Mouse (Mus musculus) spleen, adult 2 months (tissue): ENCODE data around the gene Ssu2. TPM values are rescaled to one million over a fixed set of nuclear protein-coding genes. Genes with fewer than 3 reads are reported as not detected.

Experiments used
- DNase-seq, 2 experiments: peaks; one replicate each; pipeline versions ENCODE4 v3.0.0 to v3.0.0-alpha.2; 2012 to 2021; ENCODE audit warnings: low spot score in 2 of 2, low read depth in 1 of 2
- H3K27ac ChIP-seq: fragments of 200-500 bp; 2 replicates; pipeline ENCODE4 v1.5.1; 2012; ENCODE audit warnings: low read length, inconsistent platforms; ENCODE audit not compliant: insufficient read depth
- H3K27me3 ChIP-seq: fragments of 200-500 bp; 2 replicates; pipeline ENCODE4 v1.6.1; 2012; ENCODE audit warnings: mild to moderate bottlenecking, moderate library complexity, low read length, inconsistent platforms; ENCODE audit not compliant: control insufficient read depth, insufficient read depth
- H3K36me3 ChIP-seq: fragments of 200-500 bp; 2 replicates; pipeline ENCODE4 v1.6.1; 2012; ENCODE audit warnings: mild to moderate bottlenecking, low read length, inconsistent platforms; ENCODE audit not compliant: control insufficient read depth, insufficient read depth
- H3K4me1 ChIP-seq: fragments of 200-500 bp; 2 replicates; pipeline ENCODE4 v1.6.1; 2011; ENCODE audit warnings: inconsistent platforms; ENCODE audit not compliant: control insufficient read depth, insufficient read depth, insufficient read length
- H3K4me3 ChIP-seq: fragments of 200-500 bp; 2 replicates; pipeline ENCODE4 v1.5.1; 2011; ENCODE audit warnings: mild to moderate bottlenecking, inconsistent platforms; ENCODE audit not compliant: insufficient read depth, insufficient read length; ENCODE audit errors: extremely low read depth
- CTCF ChIP-seq: fragments of 200-500 bp; IDR thresholded peaks from 2 replicates; pipeline ENCODE4 v1.5.1; 2011; ENCODE audit warnings: mild to moderate bottlenecking, inconsistent platforms; ENCODE audit not compliant: insufficient read depth, insufficient read length, insufficient replicate concordance; ENCODE audit errors: extremely low read depth
- POLR2A ChIP-seq: fragments of 200-500 bp; IDR thresholded peaks from 2 replicates; pipeline ENCODE4 v1.6.1; 2011; ENCODE audit warnings: low read depth, low read length, inconsistent platforms
- WGBS: fragments of 180-500 bp; shearing (Covaris S2); methylation state at CpG from one replicate; pipeline ENCODE4 v1.1.7; 2018; 5-methylcytosine and 5-hydroxymethylcytosine counted together
- polyA plus RNA-seq: library from polyadenylated mRNA; depleted of rRNA; stranded (reverse); fragments of >200 nt; gene quantifications from 2 replicates; pipeline ENCODE4 v1.2.3, GENCODE M21; 2012; rRNA removed

Ssu2 gene
- polyA plus RNA-seq, 1 experiment, result 4.7 TPM

GRCm38 (mm10) chr6:112322916-112323315 is 64.9 kb downstream of the Ssu2 start:
- H3K36me3 ChIP-seq, result no peaks in the 10 kb centered on the region
- TF ChIP-seq CTCF, result no peak
- TF ChIP-seq POLR2A, result no peak
- H3K27ac ChIP-seq, result no peak overlapping the region
- 70% methylated on average over 5 of the region's 5 CpGs for WGBS
- H3K27me3 ChIP-seq, result no peaks in the 10 kb centered on the region
- no peak for DNase-seq
- no peak overlapping the region for H3K4me3 ChIP-seq
- H3K4me1 ChIP-seq, result no peaks in the 10 kb centered on the region

- TF ChIP-seq CTCF (no peak), POLR2A (no peak)
- Histone ChIP-seq H3K4me1 (no peaks in the 10 kb centered on the region), H3K27me3 (no peaks in the 10 kb centered on the region), H3K27ac (no peak overlapping the region), H3K4me3 (no peak overlapping the region), H3K36me3 (no peaks in the 10 kb centered on the region)
- 67% methylated on average over 5 of the region's 5 CpGs for WGBS
- no peak for DNase-seq
Observed at GRCm38 (mm10) chr6:112320679-112321078, 67.1 kb downstream of the Ssu2 start.

- no peaks in the 10 kb centered on the region for H3K27me3 ChIP-seq
- H3K4me3 ChIP-seq, result no peak overlapping the region
- H3K36me3 ChIP-seq, result no peaks in the 10 kb centered on the region
- H3K27ac ChIP-seq, result no peak overlapping the region
- WGBS, result 83% methylated on average over 4 of the region's 4 CpGs
- no peaks in the 10 kb centered on the region for H3K4me1 ChIP-seq
- no peak for DNase-seq
- TF ChIP-seq CTCF (no peak), POLR2A (no peak)
Observed at GRCm38 (mm10) chr6:112319449-112319848, 68.4 kb downstream of the Ssu2 start.

DNA sequence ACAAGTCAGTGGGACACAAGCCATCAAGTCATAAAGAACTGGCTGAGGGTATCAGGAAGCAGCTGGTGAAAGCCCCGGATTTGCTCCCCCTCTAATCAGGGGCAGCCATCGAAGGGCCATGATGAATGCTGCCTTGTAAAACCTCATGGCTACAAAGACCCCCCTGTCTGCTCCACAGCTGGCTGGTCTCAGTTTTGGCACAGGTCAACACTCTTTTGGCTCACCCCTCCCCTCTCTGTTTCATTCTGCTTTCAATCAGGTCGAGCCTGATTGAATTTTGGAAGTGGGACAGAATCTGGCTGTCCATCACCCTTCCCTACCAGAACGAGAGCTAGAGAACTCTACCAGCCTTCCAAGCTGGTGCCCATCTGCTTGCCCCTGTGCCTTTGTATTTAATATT is 76.4 kb downstream of the Ssu2 start:
- no peak for DNase-seq
- Histone ChIP-seq H3K36me3 (no peaks in the 10 kb centered on the region), H3K27ac (no peak overlapping the region), H3K27me3 (no peaks in the 10 kb centered on the region), H3K4me1 (no peaks in the 10 kb centered on the region), H3K4me3 (no peak overlapping the region)
- 36% methylated on average over 4 of the region's 4 CpGs for WGBS
- TF ChIP-seq CTCF (no peak), POLR2A (no peak)

DNA sequence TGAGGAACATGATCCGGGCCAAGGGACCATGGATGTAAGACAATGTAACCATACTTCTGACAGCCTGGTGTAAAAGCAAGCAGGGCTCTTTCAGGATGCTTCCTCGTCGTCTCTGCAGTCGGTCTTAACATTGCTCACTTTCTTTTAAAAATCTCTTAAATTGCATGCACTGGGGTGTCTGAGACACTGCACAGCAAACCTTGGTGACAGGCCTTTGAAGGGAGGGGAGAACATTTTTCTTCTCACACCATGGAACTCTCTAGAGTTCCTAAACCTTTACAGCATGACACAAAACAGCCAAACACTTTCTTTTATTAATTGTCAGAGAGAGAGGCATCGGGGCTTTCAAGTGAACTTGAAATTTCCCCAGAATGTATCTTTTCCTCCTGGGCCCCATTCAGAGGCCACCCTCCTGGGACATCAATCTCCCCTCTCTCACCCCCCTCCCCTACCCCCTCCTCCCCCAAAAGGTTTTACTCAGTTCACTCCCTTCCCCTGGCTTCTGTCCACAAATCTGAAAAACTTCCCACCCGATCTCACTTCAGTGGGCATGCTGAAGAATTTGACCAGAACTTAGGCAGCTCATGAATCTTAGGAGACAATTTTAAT is 78.4 kb downstream of the Ssu2 start:
- no peaks in the 10 kb centered on the region for H3K27me3 ChIP-seq
- TF ChIP-seq POLR2A (no peak), CTCF (no peak)
- no peaks in the 10 kb centered on the region for H3K36me3 ChIP-seq
- WGBS, result 81% methylated on average over 6 of the region's 6 CpGs
- DNase-seq, result no peak
- no peaks in the 10 kb centered on the region for H3K4me1 ChIP-seq
- no peak overlapping the region for H3K27ac ChIP-seq
- no peak overlapping the region for H3K4me3 ChIP-seq

Other genes with a start within 250 kb of the Ssu2 start
- 7.0 and 7.7 TPM in 2 replicates for gene Lmcd1, start 114.3 kb downstream of the Ssu2 start, polyA plus RNA-seq
- gene Cav3, start 71.5 kb upstream of the Ssu2 start, polyA plus RNA-seq, result 0.09 and 0.18 TPM in 2 replicates
- 0.14 TPM in 2 replicates for gene Oxtr, start 101.9 kb upstream of the Ssu2 start, polyA plus RNA-seq